Mouse (Mus musculus): Measurements from ENCODE around the gene Caskin2. TPM values are rescaled to one million over a fixed set of nuclear protein-coding genes. Genes with fewer than 3 reads are reported as not detected.

Caskin2 gene
- polyA plus RNA-seq, 1 experiment from 2014 or later = 16.2 TPM

DNA sequence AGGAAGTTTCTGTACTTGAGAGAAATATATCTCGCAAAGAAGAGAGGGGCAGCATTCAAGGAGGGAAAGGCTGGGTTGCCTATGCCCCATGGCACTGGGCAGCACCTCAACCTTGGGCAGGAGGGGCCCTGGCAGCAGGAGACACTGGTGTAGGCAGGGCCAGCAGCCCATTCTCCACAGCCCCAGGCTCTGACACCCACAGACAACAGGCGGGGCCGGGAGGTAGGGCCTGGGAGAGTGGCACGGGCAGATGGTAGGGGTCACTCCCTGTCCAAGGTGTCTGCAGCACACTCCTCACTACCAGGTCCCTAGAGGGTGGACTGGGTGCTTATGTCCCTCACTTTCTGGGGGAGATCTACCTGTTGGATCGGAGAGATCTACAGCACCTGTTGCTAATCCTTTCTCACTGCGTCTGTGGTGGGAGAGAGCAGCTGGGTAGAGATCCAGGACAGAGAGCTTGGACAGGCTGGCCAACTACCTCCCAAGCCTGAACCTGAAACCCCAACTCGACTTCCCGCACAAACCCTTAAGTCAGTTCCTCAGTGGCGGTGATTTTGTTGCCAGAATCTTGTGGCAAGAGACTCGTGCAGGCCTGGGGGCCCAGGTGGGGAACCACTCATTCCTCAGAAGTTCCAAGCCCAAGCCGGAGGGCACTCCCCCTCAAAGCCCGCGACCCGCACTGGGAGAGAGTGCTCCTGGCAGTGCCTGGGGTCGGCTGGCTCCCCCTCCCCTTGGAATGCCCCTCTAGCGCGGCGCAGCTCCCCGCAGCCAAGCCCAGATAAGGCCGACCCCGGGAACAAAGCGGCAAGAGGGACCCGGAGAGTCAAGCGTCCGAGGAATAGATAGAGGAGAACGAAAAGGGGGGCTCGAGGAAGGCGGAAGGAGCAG, 662 bp downstream of the Caskin2 start:
- peaks cover 5% of the 10 kb centered on the region; the same call in 1 of the 2 replicates for H3K36me3 ChIP-seq (ENCODE audit: control insufficient read depth, insufficient read depth, low read length)
- peak; percentile 76 for DNase-seq (ENCODE audit: low spot score)
- no peaks in the 10 kb centered on the region for H3K9me3 ChIP-seq (ENCODE audit: control insufficient read depth, low read length)
- H3K4me2 ChIP-seq (ENCODE audit: low read depth, severe bottlenecking) = peak overlapping the region; percentile 92
- H3K4me1 ChIP-seq (ENCODE audit: control insufficient read depth, insufficient read depth, low read length) = peaks cover 27% of the 10 kb centered on the region
- peak overlapping the region; percentile 56; the same call in 1 of the 2 replicates for H3K27ac ChIP-seq (replicated peaks; ENCODE audit: low read depth, low read length)
- H3K27me3 ChIP-seq (ENCODE audit: control insufficient read depth, insufficient read depth, low read length) = no peaks in the 10 kb centered on the region
- peak; percentile 8; the same call in 1 of the 2 replicates for ATAC-seq (ENCODE audit: insufficient number of reproducible peaks, low FRiP score, low TSS enrichment, low read depth)
- 4% methylated on average over 28 of the region's 28 CpGs for WGBS
- H3K4me3 ChIP-seq (ENCODE audit: low read depth, low read length) = peak overlapping the region; percentile 96
- H3K9ac ChIP-seq (ENCODE audit: low read length) = peak overlapping the region; percentile 75

DNA sequence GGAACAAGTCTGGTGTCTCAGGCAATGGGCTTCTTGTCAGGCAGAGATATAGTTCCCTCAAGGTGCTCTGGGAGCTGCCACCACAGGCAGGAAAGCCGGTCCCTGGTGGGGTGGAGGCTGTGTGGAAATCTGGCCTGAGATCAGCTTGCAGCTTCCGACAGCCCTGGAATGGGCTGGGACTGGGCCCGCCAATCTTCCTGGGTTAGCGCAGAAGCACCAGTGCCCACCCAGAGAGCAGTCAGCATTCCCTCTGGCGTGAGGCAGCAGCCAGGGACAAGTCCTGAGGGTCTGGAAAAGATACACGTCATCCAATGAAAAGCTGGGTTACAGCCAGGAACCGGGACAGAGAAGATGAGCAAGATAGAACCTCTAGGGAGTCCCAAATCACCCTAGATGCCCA, 1.3 kb downstream of the Caskin2 start:
- peak overlapping the region; percentile 96 for H3K4me3 ChIP-seq (ENCODE audit: low read depth, low read length)
- H3K9ac ChIP-seq (ENCODE audit: low read length) = no peak overlapping the region; the same call in 1 of the 2 replicates
- H3K36me3 ChIP-seq (ENCODE audit: control insufficient read depth, insufficient read depth, low read length) = peaks cover 5% of the 10 kb centered on the region; the same call in 1 of the 2 replicates
- H3K4me1 ChIP-seq (ENCODE audit: control insufficient read depth, insufficient read depth, low read length) = peaks cover 27% of the 10 kb centered on the region
- ATAC-seq (ENCODE audit: insufficient number of reproducible peaks, low FRiP score, low TSS enrichment, low read depth) = no peak
- no peak for DNase-seq (ENCODE audit: low spot score)
- peak overlapping the region; percentile 92 for H3K4me2 ChIP-seq (ENCODE audit: low read depth, severe bottlenecking)
- H3K27ac ChIP-seq (replicated peaks; ENCODE audit: low read depth, low read length) = no peak overlapping the region
- no peaks in the 10 kb centered on the region for H3K9me3 ChIP-seq (ENCODE audit: control insufficient read depth, low read length)
- WGBS = 65% methylated on average over 7 of the region's 7 CpGs
- no peaks in the 10 kb centered on the region for H3K27me3 ChIP-seq (ENCODE audit: control insufficient read depth, insufficient read depth, low read length)

DNA sequence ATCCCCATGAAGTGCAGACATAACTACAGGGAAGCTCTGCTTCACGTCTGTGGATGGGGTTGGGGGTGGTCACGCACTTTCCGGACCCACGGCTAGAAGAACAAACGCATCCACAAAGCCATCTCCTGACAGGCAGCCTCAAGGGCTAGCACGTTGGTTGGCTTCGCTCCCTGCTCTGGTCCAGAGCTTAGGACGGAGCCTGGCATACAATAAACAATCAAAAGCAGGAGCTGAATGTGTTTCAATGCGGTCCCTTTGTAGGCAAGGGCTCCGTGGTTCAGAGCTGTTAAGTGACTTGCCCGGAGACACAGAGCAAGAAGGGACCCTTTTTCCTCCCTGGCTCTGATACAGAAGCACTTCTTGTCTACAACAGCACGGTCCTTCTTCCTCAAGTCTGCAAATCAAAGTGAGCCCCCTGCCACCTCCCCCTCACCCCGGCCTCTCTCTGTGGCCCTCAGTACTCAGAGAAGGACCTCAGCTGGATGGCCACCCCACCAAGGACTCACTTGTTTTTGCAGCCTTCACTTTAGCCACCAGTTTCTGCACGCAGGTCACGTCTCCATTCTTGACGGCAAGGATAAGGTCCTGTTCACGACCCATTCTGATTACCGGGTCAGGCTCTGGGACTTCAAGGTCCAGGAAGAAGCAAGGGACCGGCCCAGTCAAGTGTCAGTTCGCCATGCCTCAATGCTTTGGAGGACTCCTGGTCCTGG, 1.9 kb downstream of the Caskin2 start:
- H3K4me2 ChIP-seq (ENCODE audit: low read depth, severe bottlenecking) = peak overlapping the region; percentile 92; the same call in 1 of the 2 replicates
- 0 out of 2 replicates have a peak overlapping the region, but pooled peaks have one; percentile 5 for H3K4me3 ChIP-seq (ENCODE audit: low read depth, low read length)
- DNase-seq (ENCODE audit: low spot score) (no peak), ATAC-seq (ENCODE audit: insufficient number of reproducible peaks, low FRiP score, low TSS enrichment, low read depth) (no peak)
- no peaks in the 10 kb centered on the region for H3K27me3 ChIP-seq (ENCODE audit: control insufficient read depth, insufficient read depth, low read length)
- H3K9me3 ChIP-seq (ENCODE audit: control insufficient read depth, low read length) = no peaks in the 10 kb centered on the region
- WGBS = 88% methylated on average over 20 of the region's 20 CpGs
- H3K36me3 ChIP-seq (ENCODE audit: control insufficient read depth, insufficient read depth, low read length) = peaks cover 9% of the 10 kb centered on the region
- H3K4me1 ChIP-seq (ENCODE audit: control insufficient read depth, insufficient read depth, low read length) = peaks cover 27% of the 10 kb centered on the region
- H3K9ac ChIP-seq (ENCODE audit: low read length) = no peak overlapping the region
- H3K27ac ChIP-seq (replicated peaks; ENCODE audit: low read depth, low read length) = no peak overlapping the region

GRCm38 (mm10) chr11:115810377-115810776, 3.1 kb downstream of the Caskin2 start:
- 85% methylated on average over 14 of the region's 14 CpGs for WGBS
- no peak for DNase-seq (ENCODE audit: low spot score)
- peaks cover 24% of the 10 kb centered on the region for H3K4me1 ChIP-seq (ENCODE audit: control insufficient read depth, insufficient read depth, low read length)
- H3K36me3 ChIP-seq (ENCODE audit: control insufficient read depth, insufficient read depth, low read length) = peaks cover 14% of the 10 kb centered on the region
- no peaks in the 10 kb centered on the region for H3K9me3 ChIP-seq (ENCODE audit: control insufficient read depth, low read length)
- ATAC-seq (ENCODE audit: insufficient number of reproducible peaks, low FRiP score, low TSS enrichment, low read depth) = no peak
- H3K9ac ChIP-seq (ENCODE audit: low read length) = 0 out of 2 replicates have a peak overlapping the region, but pooled peaks have one; percentile 30
- H3K27ac ChIP-seq (replicated peaks; ENCODE audit: low read depth, low read length) = no peak overlapping the region
- no peaks in the 10 kb centered on the region for H3K27me3 ChIP-seq (ENCODE audit: control insufficient read depth, insufficient read depth, low read length)
- no peak overlapping the region for H3K4me2 ChIP-seq (ENCODE audit: low read depth, severe bottlenecking)
- H3K4me3 ChIP-seq (ENCODE audit: low read depth, low read length) = no peak overlapping the region

DNA sequence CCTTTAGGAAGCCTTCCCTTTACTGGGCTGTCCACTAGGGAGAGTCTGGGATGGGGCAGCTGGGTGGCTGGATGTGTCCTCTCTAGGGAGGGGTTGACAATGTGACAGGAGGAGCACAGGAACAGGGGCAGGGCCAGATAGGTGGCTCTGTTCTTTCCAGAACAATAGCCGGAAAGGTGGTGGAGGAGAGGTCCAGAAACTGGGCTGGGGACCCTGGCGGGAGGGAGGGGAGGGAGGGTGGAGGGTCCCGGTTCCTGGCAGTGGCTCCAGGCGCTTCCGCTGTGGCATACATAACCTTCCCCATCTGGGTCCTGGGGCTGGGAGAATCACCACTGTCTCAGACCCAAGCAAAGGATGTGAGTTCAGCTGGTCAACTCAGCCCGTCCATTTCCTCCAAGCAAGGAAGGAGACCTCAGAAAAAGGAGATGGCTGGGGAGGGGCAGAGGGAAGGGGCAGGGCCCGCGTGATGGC, 4.1 kb downstream of the Caskin2 start:
- Histone ChIP-seq H3K27me3 (ENCODE audit: control insufficient read depth, insufficient read depth, low read length) (no peaks in the 10 kb centered on the region), H3K36me3 (ENCODE audit: control insufficient read depth, insufficient read depth, low read length) (peaks cover 20% of the 10 kb centered on the region), H3K9me3 (ENCODE audit: control insufficient read depth, low read length) (no peaks in the 10 kb centered on the region), H3K4me3 (ENCODE audit: low read depth, low read length) (no peak overlapping the region), H3K4me2 (ENCODE audit: low read depth, severe bottlenecking) (no peak overlapping the region), H3K27ac (replicated peaks; ENCODE audit: low read depth, low read length) (no peak overlapping the region), H3K9ac (ENCODE audit: low read length) (0 out of 2 replicates have a peak overlapping the region, but pooled peaks have one; percentile 27), H3K4me1 (ENCODE audit: control insufficient read depth, insufficient read depth, low read length) (peaks cover 20% of the 10 kb centered on the region)
- 74% methylated on average over 8 of the region's 8 CpGs for WGBS
- ATAC-seq (ENCODE audit: insufficient number of reproducible peaks, low FRiP score, low TSS enrichment, low read depth) (no peak), DNase-seq (ENCODE audit: low spot score) (no peak)

- Histone ChIP-seq H3K9ac (ENCODE audit: low read length) (peak overlapping the region; percentile 27; the same call in 1 of the 2 replicates), H3K27ac (replicated peaks; ENCODE audit: low read depth, low read length) (no peak overlapping the region), H3K9me3 (ENCODE audit: control insufficient read depth, low read length) (no peaks in the 10 kb centered on the region), H3K36me3 (ENCODE audit: control insufficient read depth, insufficient read depth, low read length) (peaks cover 22% of the 10 kb centered on the region), H3K4me1 (ENCODE audit: control insufficient read depth, insufficient read depth, low read length) (peaks cover 20% of the 10 kb centered on the region), H3K4me2 (ENCODE audit: low read depth, severe bottlenecking) (no peak overlapping the region), H3K4me3 (ENCODE audit: low read depth, low read length) (no peak overlapping the region), H3K27me3 (ENCODE audit: control insufficient read depth, insufficient read depth, low read length) (no peaks in the 10 kb centered on the region)
- 59% methylated on average over 10 of the region's 10 CpGs for WGBS
- DNase-seq (ENCODE audit: low spot score) (no peak), ATAC-seq (ENCODE audit: insufficient number of reproducible peaks, low FRiP score, low TSS enrichment, low read depth) (no peak)
Observed at GRCm38 (mm10) chr11:115808696-115809310, 4.6 kb downstream of the Caskin2 start.

DNA sequence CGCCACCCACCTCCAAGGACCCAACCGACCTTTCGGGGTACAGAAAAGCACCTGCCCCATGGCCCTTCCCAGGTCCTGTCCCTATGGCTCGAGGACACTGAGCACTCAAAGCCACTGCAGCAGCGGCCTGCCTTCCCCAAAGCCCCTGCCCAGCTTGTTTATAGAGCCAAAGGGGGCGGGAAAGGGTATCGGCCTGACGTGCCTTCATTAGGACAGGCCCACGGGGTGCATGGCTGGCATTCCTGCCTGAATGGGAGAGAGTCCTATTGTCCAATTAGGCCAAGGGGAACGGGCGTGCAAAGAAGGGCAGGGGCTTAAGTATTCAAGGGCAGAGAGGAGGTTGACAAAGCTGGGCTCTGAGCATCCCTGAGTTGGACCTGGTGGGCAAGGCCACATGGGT, 5.5 kb downstream of the Caskin2 start:
- no peak for ATAC-seq (ENCODE audit: insufficient number of reproducible peaks, low FRiP score, low TSS enrichment, low read depth)
- H3K4me3 ChIP-seq (ENCODE audit: low read depth, low read length) = no peak overlapping the region; the same call in 1 of the 2 replicates
- H3K9me3 ChIP-seq (ENCODE audit: control insufficient read depth, low read length) = no peaks in the 10 kb centered on the region
- no peak overlapping the region for H3K4me2 ChIP-seq (ENCODE audit: low read depth, severe bottlenecking)
- peaks cover 20% of the 10 kb centered on the region for H3K4me1 ChIP-seq (ENCODE audit: control insufficient read depth, insufficient read depth, low read length)
- H3K27ac ChIP-seq (replicated peaks; ENCODE audit: low read depth, low read length) = no peak overlapping the region
- H3K9ac ChIP-seq (ENCODE audit: low read length) = no peak overlapping the region
- H3K36me3 ChIP-seq (ENCODE audit: control insufficient read depth, insufficient read depth, low read length) = peaks cover 28% of the 10 kb centered on the region
- H3K27me3 ChIP-seq (ENCODE audit: control insufficient read depth, insufficient read depth, low read length) = no peaks in the 10 kb centered on the region
- 86% methylated on average over 11 of the region's 11 CpGs for WGBS
- no peak for DNase-seq (ENCODE audit: low spot score)

- Histone ChIP-seq H3K27ac (replicated peaks; ENCODE audit: low read depth, low read length) (no peak overlapping the region), H3K27me3 (ENCODE audit: control insufficient read depth, insufficient read depth, low read length) (no peaks in the 10 kb centered on the region), H3K4me2 (ENCODE audit: low read depth, severe bottlenecking) (no peak overlapping the region), H3K4me1 (ENCODE audit: control insufficient read depth, insufficient read depth, low read length) (peaks cover 16% of the 10 kb centered on the region), H3K36me3 (ENCODE audit: control insufficient read depth, insufficient read depth, low read length) (peaks cover 33% of the 10 kb centered on the region), H3K9me3 (ENCODE audit: control insufficient read depth, low read length) (no peaks in the 10 kb centered on the region), H3K9ac (ENCODE audit: low read length) (no peak overlapping the region), H3K4me3 (ENCODE audit: low read depth, low read length) (no peak overlapping the region)
- DNase-seq (ENCODE audit: low spot score) (no peak), ATAC-seq (ENCODE audit: insufficient number of reproducible peaks, low FRiP score, low TSS enrichment, low read depth) (no peak)
- WGBS = 88% methylated on average over 6 of the region's 6 CpGs
Observed at GRCm38 (mm10) chr11:115807306-115807705, 6.1 kb downstream of the Caskin2 start.

Measured in limb, embryonic 11.5 days (tissue).